Mouse (Mus musculus): Measurements from ENCODE around the gene Ltbp3. TPM values are rescaled to one million over a fixed set of nuclear protein-coding genes. Genes with fewer than 3 reads are reported as not detected.

The Ltbp3 gene
- polyA plus RNA-seq, 1 experiment from 2014 or later: 27.7 TPM

Other genes with a start within 250 kb of the Ltbp3 start
- 0.23 and 0.24 TPM in 2 replicates for gene 1700020D05Rik, start 237.1 kb upstream of the Ltbp3 start, polyA plus RNA-seq (2016; fragmentation: Nextera tagmentation; extraction: Ambion mirVana)
- 16.3 and 16.9 TPM in 2 replicates for gene Snx32, start 230.4 kb upstream of the Ltbp3 start, polyA plus RNA-seq (2016; fragmentation: Nextera tagmentation; extraction: Ambion mirVana)
- not detected in 2 replicates for gene Ovol1, start 180.3 kb upstream of the Ltbp3 start, polyA plus RNA-seq (2016; fragmentation: Nextera tagmentation; extraction: Ambion mirVana)
- gene Ap5b1, start 172.9 kb upstream of the Ltbp3 start, polyA plus RNA-seq (2016; fragmentation: Nextera tagmentation; extraction: Ambion mirVana): 2.2 and 2.5 TPM in 2 replicates
- gene Rnaseh2c, start 139.0 kb upstream of the Ltbp3 start, polyA plus RNA-seq (2016; fragmentation: Nextera tagmentation; extraction: Ambion mirVana): 102 and 110 TPM in 2 replicates
- gene Kat5, start 130.7 kb upstream of the Ltbp3 start, polyA plus RNA-seq (2016; fragmentation: Nextera tagmentation; extraction: Ambion mirVana): 31.5 and 36.1 TPM in 2 replicates
- 41.3 and 42.5 TPM in 2 replicates for gene Rela, start 103.4 kb upstream of the Ltbp3 start, polyA plus RNA-seq (2016; fragmentation: Nextera tagmentation; extraction: Ambion mirVana)
- gene Sipa1, start 77.2 kb upstream of the Ltbp3 start, polyA plus RNA-seq (2016; fragmentation: Nextera tagmentation; extraction: Ambion mirVana): 25.5 and 28.1 TPM in 2 replicates
- gene Map3k11, start 52.2 kb upstream of the Ltbp3 start, polyA plus RNA-seq (2016; fragmentation: Nextera tagmentation; extraction: Ambion mirVana): 30.6 and 32.8 TPM in 2 replicates
- gene Pcnx3, start 52.0 kb upstream of the Ltbp3 start, polyA plus RNA-seq (2016; fragmentation: Nextera tagmentation; extraction: Ambion mirVana): 22.0 and 22.3 TPM in 2 replicates
- 0.17 TPM in 1 of 2 replicates, not detected in the other for gene Kcnk7, start 36.5 kb upstream of the Ltbp3 start, polyA plus RNA-seq (2016; fragmentation: Nextera tagmentation; extraction: Ambion mirVana)
- gene Ehbp1l1, start 14.6 kb upstream of the Ltbp3 start, polyA plus RNA-seq (2016; fragmentation: Nextera tagmentation; extraction: Ambion mirVana): 121 and 123 TPM in 2 replicates
- gene Fam89b, start 11.3 kb upstream of the Ltbp3 start, polyA plus RNA-seq (2016; fragmentation: Nextera tagmentation; extraction: Ambion mirVana): 78.9 and 81.3 TPM in 2 replicates
- gene Scyl1, start 30.5 kb downstream of the Ltbp3 start, polyA plus RNA-seq (2016; fragmentation: Nextera tagmentation; extraction: Ambion mirVana): 68.1 and 68.9 TPM in 2 replicates
- gene Frmd8, start 134.4 kb downstream of the Ltbp3 start, polyA plus RNA-seq (2016; fragmentation: Nextera tagmentation; extraction: Ambion mirVana): 33.7 and 34.2 TPM in 2 replicates
- 3.5 and 3.9 TPM in 2 replicates for gene Slc25a45, start 136.9 kb downstream of the Ltbp3 start, polyA plus RNA-seq (2016; fragmentation: Nextera tagmentation; extraction: Ambion mirVana)
- gene Tigd3, start 153.2 kb downstream of the Ltbp3 start, polyA plus RNA-seq (2016; fragmentation: Nextera tagmentation; extraction: Ambion mirVana): 1.5 and 1.9 TPM in 2 replicates
- 111 and 118 TPM in 2 replicates for gene Dpf2, start 172.1 kb downstream of the Ltbp3 start, polyA plus RNA-seq (2016; fragmentation: Nextera tagmentation; extraction: Ambion mirVana)
- gene Cdc42ep2, start 183.9 kb downstream of the Ltbp3 start, polyA plus RNA-seq (2016; fragmentation: Nextera tagmentation; extraction: Ambion mirVana): 6.5 and 7.3 TPM in 2 replicates
- gene Pola2, start 223.3 kb downstream of the Ltbp3 start, polyA plus RNA-seq (2016; fragmentation: Nextera tagmentation; extraction: Ambion mirVana): 49.3 and 51.1 TPM in 2 replicates
- gene Slc22a20, start 245.2 kb downstream of the Ltbp3 start, polyA plus RNA-seq (2016; fragmentation: Nextera tagmentation; extraction: Ambion mirVana): not detected in 2 replicates

Data from heart, embryonic 12.5 days (tissue).